Mouse (Mus musculus) neural tube, embryonic 15.5 days (tissue): ENCODE data around the gene Serinc4. TPM values are rescaled to one million over a fixed set of nuclear protein-coding genes. Genes with fewer than 3 reads are reported as not detected.

ENCODE experiments used
- ATAC-seq: fragments of 200-750 bp; cut with Nextera tagmentation; 2 replicates; pipeline ENCODE4 v1.8.0; 2017; ENCODE audit warnings: mild to moderate bottlenecking, moderate TSS enrichment, moderate library complexity; ENCODE audit not compliant: low FRiP score
- H3K27ac ChIP-seq: fragments of 300-500 bp; sonication (generic); replicated peaks from 2 replicates; pipeline ENCODE4 v1.5.1; 2015; ENCODE audit warnings: mild to moderate bottlenecking, inconsistent platforms
- H3K27me3 ChIP-seq: fragments of 300-500 bp; sonication (generic); replicated peaks from 2 replicates; pipeline ENCODE4 v1.6.1; 2015; ENCODE audit warnings: inconsistent platforms
- H3K36me3 ChIP-seq: fragments of 300-500 bp; sonication (generic); 2 replicates; pipeline ENCODE4 v1.6.1; 2015; ENCODE audit warnings: inconsistent platforms
- H3K4me1 ChIP-seq: fragments of 300-500 bp; sonication (generic); 2 replicates; pipeline ENCODE4 v1.6.1; 2015; ENCODE audit warnings: inconsistent platforms
- H3K4me2 ChIP-seq: fragments of 300-500 bp; sonication (generic); 2 replicates; pipeline ENCODE4 v1.6.1; 2015; ENCODE audit warnings: inconsistent platforms, mild to moderate bottlenecking, moderate library complexity
- H3K4me3 ChIP-seq: fragments of 300-500 bp; sonication (generic); replicated peaks from 2 replicates; pipeline ENCODE4 v1.5.1; 2015; ENCODE audit warnings: mild to moderate bottlenecking, inconsistent platforms
- H3K9ac ChIP-seq: fragments of 300-500 bp; sonication (generic); replicated peaks from 2 replicates; pipeline ENCODE4 v1.6.1; 2015; ENCODE audit warnings: mild to moderate bottlenecking, inconsistent platforms
- H3K9me3 ChIP-seq: fragments of 300-500 bp; sonication (generic); replicated peaks from 2 replicates; pipeline ENCODE4 v1.6.1; 2016; ENCODE audit warnings: inconsistent platforms
- WGBS: fragments of 180-500 bp; shearing (Covaris S2); methylation state at CpG from one replicate; pipeline ENCODE4 v1.1.7; 2015; ENCODE audit warnings: mixed read lengths; 5-methylcytosine and 5-hydroxymethylcytosine counted together
- microRNA-seq: library from miRNA; unstranded; fragments of <30 nt; microRNA quantifications from one replicate; pipeline ENCODE4, GENCODE M21; 2017
- polyA plus RNA-seq: library from polyadenylated mRNA; unstranded; fragments of >200 nt; fragmentation: Nextera tagmentation; extraction: Ambion mirVana; gene quantifications from 2 replicates; pipeline ENCODE4 v1.2.1, GENCODE M21; 2015

Gene Serinc4
- polyA plus RNA-seq, 1 experiment from 2014 or later, result 0.92 TPM

DNA sequence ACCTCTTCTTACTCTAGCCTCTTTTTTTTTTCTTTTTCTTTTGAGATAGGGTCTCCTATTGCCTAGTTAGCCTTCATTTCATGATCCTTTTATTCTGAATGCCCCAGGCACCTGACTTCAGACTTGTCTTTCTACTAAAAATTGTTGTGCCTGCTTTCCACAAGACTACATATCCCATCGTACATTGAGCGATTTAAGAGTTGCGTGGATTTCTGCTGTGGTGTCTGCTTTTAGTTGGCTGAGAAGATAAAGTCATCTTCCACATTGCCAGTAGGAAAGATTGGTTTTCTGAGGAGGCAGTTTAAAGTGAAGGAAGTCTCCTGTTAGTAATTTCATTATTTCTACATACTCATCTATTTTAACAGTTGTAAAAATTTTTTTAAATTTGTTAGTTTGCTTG lies 41.0 kb downstream of the Serinc4 start:
- H3K4me2 ChIP-seq, result peak overlapping the region; percentile 61
- no peaks in the 10 kb centered on the region for H3K27me3 ChIP-seq
- peak overlapping the region; percentile 98 for H3K4me3 ChIP-seq
- no peak for ATAC-seq
- no peaks in the 10 kb centered on the region for H3K9me3 ChIP-seq
- no peak overlapping the region for H3K27ac ChIP-seq
- peak overlapping the region; percentile 97; the same call in 1 of the 2 replicates for H3K9ac ChIP-seq
- peaks cover 47% of the 10 kb centered on the region for H3K4me1 ChIP-seq
- H3K36me3 ChIP-seq, result peaks cover 15% of the 10 kb centered on the region
- WGBS, result 80% methylated on average over 3 of the region's 3 CpGs

DNA sequence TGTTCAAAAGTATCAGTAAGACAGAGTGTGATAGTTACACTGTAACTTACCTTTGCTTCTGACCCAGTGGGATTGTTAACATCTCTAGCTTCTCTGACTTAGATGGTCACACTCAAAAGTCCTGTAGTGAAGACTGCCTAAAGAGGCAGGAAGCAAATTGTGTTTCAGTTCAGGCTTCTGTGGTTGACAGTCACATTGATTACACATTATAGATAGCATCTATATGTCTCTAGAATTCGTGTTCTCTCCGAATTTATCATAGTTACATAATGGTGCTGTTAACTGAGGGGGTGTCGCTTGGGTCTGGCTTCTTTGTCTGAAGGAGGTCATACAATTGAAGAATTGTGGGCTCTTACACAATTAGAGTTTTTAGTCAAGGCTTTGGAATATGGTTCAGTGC lies 41.5 kb downstream of the Serinc4 start:
- H3K9ac ChIP-seq, result peak overlapping the region; percentile 97
- no peaks in the 10 kb centered on the region for H3K27me3 ChIP-seq
- ATAC-seq, result no peak
- peak overlapping the region; percentile 61 for H3K4me2 ChIP-seq
- H3K9me3 ChIP-seq, result no peaks in the 10 kb centered on the region
- 40% methylated on average over 3 of the region's 3 CpGs for WGBS
- H3K36me3 ChIP-seq, result peaks cover 15% of the 10 kb centered on the region
- H3K4me3 ChIP-seq, result peak overlapping the region; percentile 98
- no peak overlapping the region for H3K27ac ChIP-seq
- peaks cover 47% of the 10 kb centered on the region for H3K4me1 ChIP-seq

DNA sequence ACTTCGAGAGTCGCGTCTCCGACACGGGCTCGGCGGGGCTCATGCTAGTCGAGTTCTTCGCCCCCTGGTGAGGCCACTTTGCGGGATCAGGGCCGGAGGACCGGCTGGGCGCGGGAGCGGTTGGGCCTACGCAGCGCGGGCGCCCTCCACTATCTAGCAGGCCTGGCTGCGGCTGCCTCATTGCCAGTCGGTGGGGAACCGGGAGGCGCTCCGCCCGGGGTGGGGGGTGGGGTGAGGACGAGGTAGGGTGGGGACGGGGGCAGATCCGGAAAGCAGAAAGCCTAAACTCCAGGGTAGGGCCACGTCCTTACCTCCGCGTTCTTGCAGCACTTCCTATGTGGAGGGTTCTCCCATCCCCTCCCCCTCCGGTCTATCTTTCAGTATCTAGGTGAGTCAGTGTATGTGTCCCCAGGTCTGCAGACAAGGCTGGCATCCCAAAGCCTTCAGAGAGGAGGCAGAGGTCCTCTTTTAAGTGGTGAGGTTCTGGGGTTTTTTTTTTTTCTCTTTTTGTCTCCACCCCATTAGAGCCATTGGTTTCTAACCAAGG lies 42.4 kb downstream of the Serinc4 start:
- Histone ChIP-seq H3K9me3 (no peaks in the 10 kb centered on the region), H3K4me1 (peaks cover 47% of the 10 kb centered on the region), H3K4me2 (peak overlapping the region; percentile 61), H3K27me3 (no peaks in the 10 kb centered on the region), H3K36me3 (peaks cover 15% of the 10 kb centered on the region), H3K27ac (peak overlapping the region; percentile 95), H3K4me3 (peak overlapping the region; percentile 98), H3K9ac (peak overlapping the region; percentile 97)
- peak; percentile 63 for ATAC-seq
- WGBS, result 0% methylated on average over 31 of the region's 32 CpGs

DNA sequence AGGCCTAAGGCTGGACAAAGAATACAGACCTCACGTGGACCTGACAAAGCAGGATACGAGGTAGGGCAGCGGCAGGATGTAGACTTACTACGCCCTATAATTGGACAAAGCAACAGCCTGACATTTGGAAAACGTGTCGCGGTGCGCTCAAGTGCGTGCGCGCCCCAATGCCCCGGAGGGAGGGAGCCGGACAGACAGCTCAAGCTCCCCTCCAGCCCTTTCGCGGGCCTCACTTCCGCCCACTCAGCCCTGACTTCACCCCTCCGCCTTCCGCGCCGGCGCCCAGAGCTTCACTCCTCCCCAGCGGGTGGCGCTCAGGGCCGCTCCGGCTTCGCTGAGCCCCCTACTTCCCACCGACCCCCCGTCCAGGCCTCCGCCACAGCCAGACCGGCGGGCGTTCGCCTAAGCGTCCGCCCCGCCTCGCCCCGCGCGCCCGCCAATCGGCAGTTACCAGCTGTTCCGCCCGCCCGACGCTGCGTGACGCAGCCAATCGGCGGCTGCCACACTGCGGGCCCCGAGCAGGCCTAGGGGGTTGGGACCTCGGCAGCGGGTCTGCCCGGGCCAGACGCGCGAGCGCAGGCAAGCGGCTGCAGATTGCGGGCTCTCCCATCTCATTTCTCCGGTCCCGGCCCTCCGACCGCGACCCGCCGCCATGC lies 43.1 kb downstream of the Serinc4 start, which contains the start of the genes Pdia3 and Catsper2:
Pdia3 (plus strand) TSS at position 389 of the 656 bp plus-strand sequence.
Catsper2 (minus strand) TSS at position 406 of the 656 bp plus-strand sequence.
- Histone ChIP-seq H3K9me3 (no peaks in the 10 kb centered on the region), H3K4me3 (peak within 1 kb of the TSS; percentile 98), H3K27me3 (no peaks in the 10 kb centered on the region), H3K9ac (peak within 1 kb of the TSS; percentile 97), H3K4me2 (peak within 1 kb of the TSS; percentile 61), H3K27ac (peak within 1 kb of the TSS; percentile 95), H3K4me1 (peaks cover 43% of the 10 kb centered on the region), H3K36me3 (peaks cover 11% of the 10 kb centered on the region)
- 0% methylated on average over 64 of the region's 68 CpGs for WGBS
- ATAC-seq, result peak; percentile 99

DNA sequence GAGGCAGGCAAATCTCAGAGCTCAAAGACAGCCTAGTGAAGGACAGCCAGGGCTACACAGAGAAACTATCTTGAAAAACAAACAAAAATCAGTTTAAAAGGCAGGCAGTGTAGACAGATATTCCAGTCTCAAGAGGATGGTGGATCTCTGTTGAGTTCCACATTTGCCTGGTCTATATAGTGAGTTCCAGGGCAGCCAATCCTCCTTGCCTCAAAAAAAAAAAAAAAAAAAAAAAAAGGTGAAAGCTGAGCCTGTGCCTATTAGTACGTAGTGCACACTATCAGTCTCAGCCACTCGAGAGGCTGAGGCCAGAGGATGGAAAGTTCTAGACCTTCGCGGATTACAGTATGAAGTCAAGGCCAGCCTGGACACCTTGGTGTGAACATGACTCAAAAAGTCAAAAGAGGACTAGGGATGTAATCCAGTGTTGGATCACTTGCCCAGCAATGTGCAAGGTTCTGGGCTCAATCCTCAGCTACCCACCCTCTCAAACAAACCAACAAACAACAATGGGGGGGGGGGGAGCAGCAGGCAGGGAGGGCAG lies 43.7 kb downstream of the Serinc4 start:
- Histone ChIP-seq H3K36me3 (peaks cover 6% of the 10 kb centered on the region; the same call in 1 of the 2 replicates), H3K4me3 (peak overlapping the region; percentile 98), H3K9ac (peak overlapping the region; percentile 97), H3K4me2 (peak overlapping the region; percentile 61), H3K27me3 (no peaks in the 10 kb centered on the region), H3K4me1 (peaks cover 41% of the 10 kb centered on the region), H3K27ac (peak overlapping the region; percentile 95), H3K9me3 (no peaks in the 10 kb centered on the region)
- 0 out of 2 replicates have a peak, but pooled peaks have one; percentile 1 for ATAC-seq
- 10% methylated on average over 4 of the region's 4 CpGs for WGBS

DNA sequence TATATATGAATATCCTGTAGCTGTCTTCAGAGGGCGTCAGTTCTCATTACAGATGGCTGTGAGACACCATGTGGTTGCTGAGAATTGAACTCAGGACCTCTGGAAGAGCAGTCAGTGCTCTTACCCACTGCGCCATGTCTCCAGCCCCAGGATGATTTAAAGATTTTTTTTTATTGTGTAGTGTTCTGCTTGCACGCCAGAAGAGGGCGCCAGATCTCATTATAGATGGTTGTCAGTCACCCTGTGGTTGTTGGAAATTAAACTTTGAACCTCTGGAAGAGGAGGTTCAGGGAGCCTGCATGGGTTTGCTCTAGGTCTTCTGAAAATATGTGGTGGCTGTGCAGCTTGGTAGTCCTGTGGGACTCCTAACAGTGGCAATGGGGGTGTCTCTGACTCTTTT lies 48.4 kb downstream of the Serinc4 start:
- Histone ChIP-seq H3K27ac (no peak overlapping the region), H3K36me3 (peaks cover 3% of the 10 kb centered on the region; the same call in 1 of the 2 replicates), H3K9me3 (no peaks in the 10 kb centered on the region), H3K4me1 (peaks cover 10% of the 10 kb centered on the region), H3K4me2 (no peak overlapping the region), H3K9ac (no peak overlapping the region), H3K4me3 (no peak overlapping the region), H3K27me3 (no peaks in the 10 kb centered on the region)
- 34% methylated on average over 4 of the region's 4 CpGs for WGBS
- no peak for ATAC-seq

DNA sequence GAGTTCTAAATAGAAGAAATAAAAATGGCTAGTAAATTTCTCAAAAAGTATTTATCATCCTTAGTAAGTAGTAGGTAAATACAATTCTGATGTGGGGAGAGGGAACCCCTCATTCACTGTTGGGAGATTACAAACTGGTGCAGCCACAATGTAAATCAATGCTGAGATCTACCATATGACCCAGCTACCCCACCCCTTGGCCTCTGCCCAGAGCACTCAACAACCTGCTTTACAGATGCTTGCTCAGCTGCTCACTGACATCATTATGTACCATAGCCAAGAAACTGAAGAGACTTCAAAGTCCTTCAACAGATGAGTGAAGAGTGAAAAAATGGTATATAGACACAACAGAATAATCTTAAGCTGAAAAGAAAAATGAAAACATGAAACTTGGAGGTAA lies 53.3 kb downstream of the Serinc4 start:
- Histone ChIP-seq H3K4me2 (no peak overlapping the region), H3K36me3 (peaks cover 3% of the 10 kb centered on the region; the same call in 1 of the 2 replicates), H3K9ac (no peak overlapping the region), H3K27me3 (no peaks in the 10 kb centered on the region), H3K4me3 (no peak overlapping the region), H3K9me3 (no peaks in the 10 kb centered on the region), H3K27ac (no peak overlapping the region), H3K4me1 (no peaks in the 10 kb centered on the region)
- no peak for ATAC-seq

DNA sequence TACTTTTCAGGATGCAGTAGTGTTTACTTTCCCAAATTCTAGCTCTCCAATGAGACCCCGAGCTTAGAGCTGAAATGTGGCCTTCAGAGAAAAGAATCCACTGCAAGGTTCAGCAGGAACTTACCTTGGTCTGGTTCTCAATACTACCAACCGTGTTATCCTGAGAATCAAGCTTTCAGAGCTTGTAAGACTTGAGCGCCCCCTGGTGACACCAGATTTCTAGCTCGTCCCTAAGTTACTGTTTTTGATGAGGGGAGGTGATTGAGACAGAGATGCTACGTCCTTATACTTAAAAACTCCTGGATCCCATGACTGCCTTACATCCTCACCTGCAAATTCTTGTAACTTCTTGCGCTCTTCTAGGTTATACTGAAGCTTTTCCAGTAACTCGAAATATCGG lies 60.0 kb downstream of the Serinc4 start:
- H3K4me1 ChIP-seq, result no peaks in the 10 kb centered on the region
- H3K36me3 ChIP-seq, result peaks cover 5% of the 10 kb centered on the region; the same call in 1 of the 2 replicates
- H3K9me3 ChIP-seq, result no peaks in the 10 kb centered on the region
- no peak for ATAC-seq
- no peak overlapping the region for H3K9ac ChIP-seq
- WGBS, result 12% methylated on average over 8 of the region's 8 CpGs
- H3K4me2 ChIP-seq, result no peak overlapping the region
- H3K27ac ChIP-seq, result no peak overlapping the region
- no peak overlapping the region for H3K4me3 ChIP-seq
- no peaks in the 10 kb centered on the region for H3K27me3 ChIP-seq

Small RNA genes within 50 kb of the gene (microRNA-seq; reads per million reads assigned to microRNA genes)
- not detected for gene Gm22953

Other genes with a start within 250 kb of the Serinc4 start
- gene Trp53bp1, start 185.4 kb downstream of the Serinc4 start, polyA plus RNA-seq, result 131 and 146 TPM in 2 replicates
- 32.5 and 38.6 TPM in 2 replicates for gene Map1a, start 167.2 kb downstream of the Serinc4 start, polyA plus RNA-seq
- gene Ppip5k1, start 101.4 kb downstream of the Serinc4 start, polyA plus RNA-seq, result 20.5 and 22.0 TPM in 2 replicates
- gene Ckmt1, start 99.1 kb downstream of the Serinc4 start, polyA plus RNA-seq, result 131 and 149 TPM in 2 replicates
- gene Strc, start 69.6 kb downstream of the Serinc4 start, polyA plus RNA-seq, result not detected in 2 replicates
- 400 and 471 TPM in 2 replicates for gene Pdia3, start 43.0 kb downstream of the Serinc4 start, polyA plus RNA-seq
- 3.0 and 5.7 TPM in 2 replicates for gene Catsper2, start 43.0 kb downstream of the Serinc4 start, polyA plus RNA-seq
- 2.6 and 3.6 TPM in 2 replicates for gene Ell3, start 12.5 kb downstream of the Serinc4 start, polyA plus RNA-seq
- gene Serf2, start 7.6 kb downstream of the Serinc4 start, polyA plus RNA-seq, result 297 and 319 TPM in 2 replicates
- gene Hypk, start 3.5 kb downstream of the Serinc4 start, polyA plus RNA-seq, result 118 and 120 TPM in 2 replicates
- gene Mfap1b, start 17.3 kb upstream of the Serinc4 start, polyA plus RNA-seq, result 67.8 and 71.5 TPM in 2 replicates
- gene Mfap1a, start 49.9 kb upstream of the Serinc4 start, polyA plus RNA-seq, result 27.8 and 28.8 TPM in 2 replicates
- gene Wdr76, start 49.9 kb upstream of the Serinc4 start, polyA plus RNA-seq, result 3.4 and 5.3 TPM in 2 replicates